Mouse (Mus musculus): ENCODE results near the gene Ubac2.
A peak's percentile ranks its signal among the peaks of the same experiment; 100 is the strongest.
"Not testable (repeated sequence)": the region's sequence is repeated elsewhere in the genome, so short reads cannot be mapped to it uniquely, and the experiment has no call there.

The Ubac2 gene

DNA sequence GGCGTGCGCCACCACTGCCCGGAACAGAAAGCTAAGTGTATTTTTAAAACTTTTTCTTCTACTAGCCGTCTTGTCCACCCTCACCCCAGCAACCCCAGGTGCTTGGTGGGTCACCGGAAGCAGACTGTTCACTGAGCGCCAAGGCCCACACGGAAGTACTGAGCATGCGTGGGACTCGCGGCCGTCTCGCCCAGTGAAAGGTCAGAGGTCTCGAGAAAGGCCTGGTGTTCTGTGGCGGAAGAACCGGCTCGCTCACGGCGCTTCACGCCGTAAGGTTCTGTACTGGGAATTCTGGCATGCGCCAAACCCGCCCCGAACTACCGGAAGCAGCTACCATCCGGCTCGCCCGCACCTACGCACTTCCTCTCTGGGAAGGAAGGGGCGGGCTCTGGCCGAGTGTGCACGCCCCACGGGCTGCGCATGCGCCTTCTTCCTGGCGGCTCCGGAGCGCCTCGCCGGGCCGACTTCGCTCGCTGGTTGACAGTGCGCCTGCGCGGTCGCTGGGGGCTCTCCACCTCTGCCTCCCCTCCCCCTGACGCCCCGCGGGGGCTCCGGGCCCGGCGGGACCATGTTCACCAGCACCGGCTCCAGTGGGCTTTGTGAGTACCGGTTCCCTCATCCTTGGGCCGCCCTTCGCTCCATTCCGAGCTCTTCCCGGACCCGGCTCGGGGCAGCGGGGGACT lies at the start of gene Ubac2:
Gene Ubac2 (plus strand): TSS at position 445 of the 683 bp plus-strand sequence.
- peak; percentile 100 for DNase-seq (ENCODE audit: low read depth, low spot score)

DNA sequence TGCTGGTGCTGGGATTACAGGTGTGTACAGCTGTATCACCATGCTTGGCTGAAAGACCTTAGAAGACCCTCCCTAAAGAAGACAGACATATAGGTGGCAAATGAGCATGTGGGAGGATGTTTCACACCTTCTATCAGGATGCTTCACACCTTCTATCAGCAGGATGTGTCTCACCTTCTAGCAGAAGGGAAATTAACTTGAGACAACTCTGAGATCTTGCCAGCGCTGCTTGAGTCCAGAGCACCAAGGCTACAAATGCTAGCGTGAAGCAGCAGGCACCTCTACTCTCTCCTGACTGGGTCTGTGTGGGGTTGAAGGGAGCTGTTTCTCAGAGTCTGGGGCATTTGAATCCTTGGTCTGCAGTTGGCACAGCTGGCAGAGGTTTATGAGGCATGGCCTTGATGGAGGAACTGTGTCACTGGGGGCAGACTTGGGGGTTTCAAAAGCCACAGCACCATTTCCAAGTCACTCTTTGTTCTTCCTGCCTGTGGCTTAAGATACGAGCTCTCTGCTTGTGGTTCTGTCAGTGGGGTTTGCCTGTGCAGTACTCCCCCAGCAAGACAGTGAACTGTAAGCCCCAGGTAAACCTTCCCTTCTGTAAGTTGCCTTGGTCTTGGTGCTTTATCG lies 48.5 kb upstream of the Ubac2 start:
- DNase-seq (ENCODE audit: low read depth, low spot score): peak; percentile 18

DNA sequence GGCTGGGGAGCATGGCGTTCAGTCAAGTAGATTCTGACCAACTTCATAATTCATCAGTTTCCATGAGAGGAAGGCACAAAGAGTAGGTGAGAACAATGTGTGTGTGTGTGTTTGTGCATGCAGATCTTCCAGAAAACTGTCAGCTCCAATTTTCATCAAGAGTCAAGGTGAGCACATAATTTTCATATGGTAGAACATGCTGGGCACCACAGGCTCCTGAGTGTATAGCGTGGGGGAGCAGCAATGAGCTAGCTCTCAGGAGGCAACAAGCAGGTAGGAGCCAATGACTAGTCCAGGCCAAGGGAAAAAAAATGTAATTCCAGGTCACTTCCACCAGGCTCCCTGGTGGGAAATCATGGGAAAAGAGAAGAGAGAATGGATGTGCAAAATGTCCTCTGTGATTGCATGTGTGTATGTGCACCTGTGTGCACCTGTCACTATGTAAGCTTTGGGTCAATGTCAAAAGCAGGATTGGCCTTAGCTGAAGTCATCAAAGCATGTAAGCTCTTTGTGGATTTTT lies 45.4 kb upstream of the Ubac2 start:
- no peak for DNase-seq (ENCODE audit: low read depth, low spot score)

DNA sequence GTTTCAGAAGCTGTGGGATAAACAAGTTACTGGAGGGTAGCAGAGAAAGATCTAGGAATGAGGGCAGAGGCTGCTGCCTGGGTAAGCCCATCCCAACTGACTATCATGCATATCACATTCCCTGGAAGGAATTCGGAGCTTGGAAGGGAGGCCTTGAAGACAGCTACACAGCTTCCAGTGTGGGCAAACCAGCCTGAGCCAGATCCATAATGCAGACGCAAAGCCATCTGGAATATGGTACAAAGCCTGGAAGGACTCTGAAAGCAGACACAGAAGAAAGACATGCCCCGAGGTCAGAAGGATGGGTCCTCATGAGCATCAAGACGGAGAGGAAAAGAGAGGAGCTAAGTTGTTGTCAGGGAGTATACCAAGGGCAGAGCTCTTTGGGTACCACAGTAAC lies 40.3 kb upstream of the Ubac2 start:
- DNase-seq (ENCODE audit: low read depth, low spot score): no peak

DNA sequence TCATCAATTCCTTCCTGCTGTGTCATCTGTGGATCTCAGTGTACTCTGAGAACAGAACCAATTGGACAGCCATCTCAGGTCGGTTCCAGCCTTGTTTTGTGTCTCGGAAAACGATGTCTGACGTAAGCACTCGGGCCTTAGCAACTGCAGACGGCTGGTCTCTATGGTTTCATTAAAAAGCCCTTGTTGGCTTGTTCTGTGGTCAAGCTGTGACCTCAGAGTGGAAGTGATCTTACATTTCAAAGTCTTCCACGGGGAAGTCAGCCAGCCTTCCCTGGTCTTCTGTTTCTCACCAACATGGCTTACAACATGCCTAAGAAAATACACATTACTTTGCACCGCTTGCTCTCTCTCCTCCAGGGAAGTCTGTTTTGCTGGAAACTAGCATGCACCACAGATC lies 38.2 kb upstream of the Ubac2 start:
- no peak for DNase-seq (ENCODE audit: low read depth, low spot score)

DNA sequence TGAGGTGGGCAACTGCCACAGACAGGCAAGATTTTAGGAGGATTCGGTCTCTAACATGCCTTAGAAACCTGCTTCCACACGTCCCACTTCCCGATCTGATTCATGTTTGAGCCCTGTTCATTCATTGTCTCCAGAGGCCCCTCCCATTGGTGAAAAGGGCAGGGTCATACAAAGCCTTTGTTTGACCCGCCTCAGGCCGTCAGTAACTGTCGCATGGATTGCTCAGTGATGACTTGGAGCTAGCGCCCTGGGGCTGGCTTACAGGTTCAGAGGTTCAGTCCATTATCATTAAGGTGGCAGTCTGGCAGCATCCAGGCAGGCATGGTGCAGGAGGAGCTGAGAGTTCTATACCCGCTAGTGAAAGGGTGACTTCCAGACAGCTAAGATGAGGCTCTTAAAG lies 33.9 kb upstream of the Ubac2 start:
- no peak for DNase-seq (ENCODE audit: low read depth, low spot score)

DNA sequence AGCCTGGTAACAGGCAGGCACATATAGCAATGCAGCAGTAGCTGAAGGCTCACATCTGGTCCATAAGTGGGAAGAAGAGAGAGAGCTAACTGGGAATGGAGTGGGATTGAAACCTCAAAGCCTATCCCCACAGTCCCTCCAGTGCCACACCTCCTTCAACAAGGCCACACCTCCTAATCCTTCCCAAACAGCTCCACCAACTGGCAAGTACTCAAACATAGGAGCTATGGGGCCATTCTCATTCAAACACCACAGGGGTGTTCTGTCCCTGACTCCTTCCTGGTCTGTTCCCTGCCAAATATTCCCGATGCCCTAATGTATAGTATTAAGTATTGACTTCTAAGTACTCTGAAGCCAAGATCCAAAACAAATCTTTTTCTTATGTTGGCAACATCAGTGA lies 27.2 kb upstream of the Ubac2 start:
- DNase-seq (ENCODE audit: low read depth, low spot score): no peak

DNA sequence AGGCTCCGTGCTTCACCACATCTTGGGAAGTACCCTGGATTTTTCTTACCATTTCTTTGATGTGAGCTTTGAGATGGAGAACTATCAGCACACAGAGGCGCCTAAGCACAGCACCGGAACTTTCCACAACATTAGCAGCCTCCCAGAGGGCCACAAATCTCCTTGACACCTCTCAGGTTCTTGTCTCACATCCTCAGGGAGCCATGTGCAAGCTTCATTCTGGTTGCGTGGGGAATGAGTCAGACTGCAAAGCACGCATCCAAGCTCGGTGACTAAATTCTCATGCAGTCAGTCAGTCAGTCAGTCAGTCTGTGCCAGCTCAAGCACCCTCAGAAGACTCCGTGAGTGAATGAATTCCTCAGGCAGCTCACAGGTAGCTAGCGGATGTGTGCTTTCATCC lies 25.9 kb upstream of the Ubac2 start:
- DNase-seq (ENCODE audit: low read depth, low spot score): no peak

DNA sequence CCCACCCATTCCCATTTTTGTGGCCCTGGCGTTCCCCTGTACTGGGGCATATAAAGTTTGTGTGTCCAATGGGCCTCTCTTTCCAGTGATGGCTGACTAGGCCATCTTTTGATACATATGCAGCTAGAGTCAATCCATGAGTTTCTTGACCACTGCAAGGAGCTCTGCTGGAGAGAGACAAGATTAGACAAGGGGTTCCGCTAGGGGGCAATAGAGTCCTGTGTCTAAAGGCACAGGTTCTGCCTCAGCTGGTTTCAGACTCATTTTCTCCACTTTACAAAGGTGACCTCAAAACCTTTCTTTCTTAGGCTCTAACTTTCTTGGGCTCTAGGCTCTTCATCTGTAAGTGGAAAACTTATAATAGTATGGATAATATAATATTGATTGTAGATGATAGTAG lies 13.3 kb upstream of the Ubac2 start:
- peak; percentile 90 for DNase-seq (ENCODE audit: low read depth, low spot score)

DNA sequence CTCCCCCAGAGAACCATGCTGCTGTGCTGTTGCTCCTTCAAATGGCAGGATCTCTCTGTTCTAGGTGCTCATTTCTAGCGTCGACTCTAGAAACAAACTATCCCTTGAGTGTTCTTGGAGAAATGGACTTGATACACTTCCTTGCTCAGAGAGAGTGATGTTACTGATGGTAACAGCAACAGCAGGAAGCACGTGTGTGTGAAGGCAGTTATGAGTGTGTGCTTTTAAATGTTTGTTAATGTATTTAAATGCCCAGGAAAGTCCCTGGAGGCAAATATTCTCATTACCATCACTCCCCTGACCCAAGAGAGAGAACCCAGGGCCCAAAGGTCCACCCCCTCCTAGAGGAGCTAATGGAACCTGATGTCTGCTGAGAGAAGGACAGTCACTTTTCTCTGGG lies 11.8 kb upstream of the Ubac2 start:
- DNase-seq (ENCODE audit: low read depth, low spot score): no peak

DNA sequence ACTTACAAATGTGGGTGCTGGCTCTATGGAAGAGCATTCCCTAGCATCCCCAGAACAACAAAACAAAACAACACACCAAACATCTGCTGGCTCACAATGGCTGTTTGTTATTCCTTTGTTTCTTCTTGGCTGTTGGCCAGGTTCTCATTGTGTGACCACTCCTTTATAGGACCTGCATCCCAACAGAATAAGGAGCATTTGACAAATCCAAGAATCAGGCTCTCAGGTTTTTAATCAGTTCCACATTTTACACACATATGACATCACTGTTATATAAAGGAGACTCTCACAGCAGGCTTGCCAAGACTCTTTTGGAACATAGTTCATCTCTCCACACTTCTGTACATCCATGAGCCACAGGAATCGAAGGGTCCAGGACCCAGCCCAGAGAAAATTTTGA lies 9.3 kb upstream of the Ubac2 start:
- DNase-seq (ENCODE audit: low read depth, low spot score): no peak

DNA sequence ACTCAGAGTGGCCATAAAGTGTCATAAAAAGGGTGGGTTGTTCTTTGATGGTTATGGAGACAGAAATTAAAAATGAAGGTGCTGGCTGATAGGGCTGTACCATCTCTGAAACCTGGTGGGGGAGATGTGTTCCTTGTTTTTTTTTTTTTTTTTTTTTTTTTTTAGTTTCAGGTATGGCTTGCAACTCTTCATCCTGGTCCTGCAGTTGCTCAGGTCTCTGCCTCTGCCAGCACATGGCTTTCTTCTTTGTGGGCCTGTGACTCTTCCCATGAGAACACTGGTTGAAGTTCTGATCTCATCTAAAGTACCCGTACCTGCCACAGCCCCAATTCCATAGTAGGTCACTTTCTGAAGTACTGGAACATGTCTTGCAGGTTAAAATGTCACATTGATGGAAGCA lies 5.7 kb upstream of the Ubac2 start:
- DNase-seq (ENCODE audit: low read depth, low spot score): no peak

DNA sequence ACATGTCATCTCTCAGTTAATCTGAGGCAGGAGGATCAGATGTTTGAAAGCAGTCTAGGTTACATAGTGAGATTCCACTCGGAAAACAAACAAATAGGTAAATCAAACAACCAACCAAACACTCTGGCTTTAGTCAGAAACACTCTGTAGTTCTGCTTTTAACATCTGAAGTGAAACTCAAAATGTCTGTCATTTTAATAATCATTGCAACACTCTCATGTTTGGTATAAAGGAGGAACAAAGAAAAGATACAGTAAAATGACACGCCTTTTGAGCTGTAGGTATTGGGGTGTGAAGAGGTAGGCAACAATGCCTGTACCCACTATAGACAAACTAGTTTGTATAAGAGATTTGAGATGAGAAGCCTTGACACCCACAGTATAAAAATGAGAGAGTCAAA lies 5.2 kb upstream of the Ubac2 start:
- no peak for DNase-seq (ENCODE audit: low read depth, low spot score)

DNA sequence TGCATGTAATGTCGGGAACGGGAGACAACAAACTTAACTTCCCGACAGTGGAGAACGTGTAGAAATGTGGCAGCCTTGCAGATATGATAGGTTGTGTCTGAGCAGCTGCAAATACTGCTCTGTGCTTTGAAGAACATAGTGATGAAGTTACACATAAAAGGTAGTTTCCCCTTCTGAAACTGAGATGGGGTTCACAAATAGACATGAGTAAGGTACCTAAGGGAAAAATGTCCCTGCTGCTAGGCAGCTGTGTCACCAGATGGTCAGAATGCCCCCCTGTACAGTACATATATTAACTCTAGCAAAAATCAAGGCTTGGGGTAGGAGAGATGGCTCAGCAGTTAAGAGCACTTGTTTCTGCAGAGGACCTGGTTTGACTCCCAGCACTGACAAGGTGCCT lies 4.8 kb upstream of the Ubac2 start:
- no peak for DNase-seq (ENCODE audit: low read depth, low spot score)

DNA sequence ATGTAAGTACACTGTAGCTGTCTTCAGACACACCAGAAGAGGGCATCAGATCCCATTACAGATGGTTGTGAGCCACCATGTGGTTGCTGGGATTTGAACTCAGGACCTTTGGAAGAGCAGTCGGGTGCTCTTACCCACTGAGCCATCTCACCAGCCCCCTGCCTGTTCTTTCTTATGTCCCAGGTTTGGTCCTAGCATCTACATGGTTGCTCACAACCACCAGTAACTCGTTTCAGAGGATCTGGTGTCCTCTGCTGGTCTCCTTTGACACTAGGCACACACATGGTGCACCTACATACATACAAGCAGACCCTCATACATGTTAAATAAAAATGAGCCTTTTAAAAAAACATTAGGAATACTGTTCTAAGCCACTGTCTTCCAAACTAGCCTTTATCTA lies 2.2 kb upstream of the Ubac2 start:
- not testable (repeated sequence) for DNase-seq (ENCODE audit: low read depth, low spot score)

DNA sequence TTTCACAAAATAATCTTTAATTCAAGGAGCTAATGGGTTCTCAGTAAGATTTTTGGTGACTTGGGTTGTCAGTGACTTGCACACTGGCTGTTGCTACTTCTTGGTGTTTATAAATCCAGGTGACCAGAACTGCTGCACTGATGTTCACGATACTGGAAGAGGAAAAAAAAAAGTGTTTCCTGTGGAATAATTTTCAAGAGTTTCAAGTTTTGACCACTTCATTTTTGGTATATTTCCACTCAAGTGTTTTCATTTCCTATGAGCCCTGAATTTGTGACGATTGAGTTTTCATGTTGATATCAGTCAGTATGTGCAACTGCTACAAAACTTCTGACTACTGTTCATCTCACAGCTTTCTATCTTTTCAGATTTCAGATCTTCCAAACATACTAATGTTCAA lies 1.6 kb upstream of the Ubac2 start:
- DNase-seq (ENCODE audit: low read depth, low spot score): no peak

DNA sequence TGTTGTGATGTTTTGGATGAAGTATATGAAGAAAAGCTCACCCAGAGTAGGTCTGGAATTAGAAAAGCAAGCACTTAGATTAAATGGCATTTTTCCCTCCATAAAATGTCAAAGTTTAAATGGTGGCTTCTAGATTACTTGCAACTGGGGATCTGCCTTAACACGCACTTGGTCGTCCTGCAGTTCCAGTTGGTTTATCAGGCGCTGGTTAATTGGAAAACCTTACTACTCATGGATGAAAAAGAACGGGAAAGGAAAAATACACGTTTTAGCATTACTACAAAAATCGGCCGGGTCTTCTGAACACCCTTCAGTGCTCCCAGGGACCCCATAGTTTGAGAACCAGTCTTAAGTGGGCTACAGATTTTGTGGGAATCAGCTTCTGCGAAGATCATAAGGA lies 780 bp upstream of the Ubac2 start:
- no peak for DNase-seq (ENCODE audit: low read depth, low spot score)

DNA sequence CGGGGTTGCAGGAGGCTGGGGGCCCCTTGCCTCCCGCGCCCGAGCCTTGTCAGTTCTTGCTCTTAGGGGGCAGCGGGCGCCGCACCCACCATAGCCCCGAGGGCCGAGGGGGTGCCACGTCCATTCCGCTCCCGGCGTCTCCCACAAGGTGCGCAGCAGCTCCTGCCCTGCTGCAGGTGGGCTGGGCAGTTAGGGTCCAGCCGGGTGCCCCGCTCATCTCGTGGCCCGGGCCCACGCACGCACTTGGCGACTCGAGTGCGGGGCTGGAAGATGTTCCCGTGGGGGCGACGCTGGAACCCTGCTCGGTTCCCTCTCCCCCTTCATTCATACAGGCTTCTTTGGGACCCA lies 413 bp downstream of the Ubac2 start:
- no peak for DNase-seq (ENCODE audit: low read depth, low spot score)

DNA sequence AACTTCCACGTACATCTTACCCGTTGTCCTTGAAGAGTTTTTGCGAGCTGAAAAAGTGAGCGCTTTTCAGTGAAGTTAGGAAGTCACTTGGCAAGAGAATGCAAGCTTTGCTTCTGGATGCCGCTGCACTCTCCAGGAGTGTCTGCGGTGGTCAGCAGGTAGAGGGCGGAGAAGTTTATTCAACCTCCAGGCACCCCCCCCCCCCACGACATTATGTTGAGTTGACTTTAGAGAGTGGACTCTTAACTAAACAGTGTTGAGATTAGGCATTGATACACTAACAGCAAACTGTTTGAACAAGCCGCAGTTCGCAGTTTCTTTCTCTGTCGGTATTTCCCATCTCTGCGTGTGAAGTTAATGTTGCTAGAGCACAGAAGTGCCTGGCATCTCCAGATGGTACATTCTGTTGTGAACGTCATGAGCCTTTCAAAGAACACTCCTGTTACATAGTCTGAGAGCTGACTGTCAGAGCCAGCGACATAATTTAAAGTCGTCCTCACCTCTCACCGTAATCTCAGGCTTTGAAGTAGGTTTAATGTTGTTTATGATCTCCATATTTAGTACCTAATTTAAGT lies 933 bp downstream of the Ubac2 start:
- peak; percentile 75 for DNase-seq (ENCODE audit: low read depth, low spot score)

DNA sequence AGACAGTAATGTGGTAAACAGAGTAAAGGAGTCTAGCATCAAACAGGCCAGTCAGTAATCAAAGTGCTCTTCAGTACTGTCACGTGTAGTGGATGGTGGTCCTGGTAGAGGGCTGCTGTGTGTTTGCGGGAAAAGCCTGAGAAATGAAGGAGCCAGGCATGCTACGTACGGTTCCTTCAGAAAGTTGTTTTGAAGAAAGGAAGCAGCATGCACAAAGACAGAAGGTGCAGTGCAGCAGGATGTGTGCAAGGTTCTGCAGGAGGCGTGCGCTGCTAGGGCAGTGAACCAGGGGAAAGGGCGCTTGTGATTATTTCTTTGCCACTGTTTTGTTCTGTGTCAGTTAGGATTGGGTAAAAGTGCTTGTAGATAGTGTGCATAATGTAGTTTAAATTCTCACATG lies 2.8 kb downstream of the Ubac2 start:
- peak; percentile 71 for DNase-seq (ENCODE audit: low read depth, low spot score)

DNA sequence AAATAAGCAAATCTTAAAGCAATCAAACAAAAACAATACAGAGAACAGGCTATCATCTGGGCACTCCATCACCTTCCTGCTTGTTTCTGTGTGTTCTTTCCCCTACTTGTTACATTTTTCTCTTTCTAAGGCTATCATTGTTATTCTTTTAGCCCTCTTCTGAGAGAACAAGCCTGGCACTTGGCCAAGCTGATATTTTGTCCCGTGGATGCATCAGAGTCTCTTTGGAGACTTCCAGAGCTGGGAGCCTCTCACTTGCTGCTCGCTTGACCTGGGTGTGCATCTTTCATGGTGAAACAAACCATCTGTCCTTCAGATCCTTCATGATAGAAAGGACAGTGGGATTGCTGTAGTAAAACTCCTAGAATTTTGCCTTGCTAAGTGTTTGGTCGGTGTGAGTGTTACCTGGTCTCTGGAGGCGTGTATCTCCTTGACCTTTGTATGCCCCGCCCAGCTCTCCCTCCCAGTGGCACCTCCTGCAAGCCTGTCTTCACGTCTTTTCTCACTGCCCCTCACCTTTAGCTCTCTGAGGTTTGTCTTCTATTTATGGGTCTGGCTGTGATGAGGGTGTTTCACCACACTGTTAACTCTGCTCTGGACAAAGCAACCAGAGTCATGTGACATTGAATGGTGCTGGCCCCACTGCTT lies 5.9 kb downstream of the Ubac2 start:
- no peak for DNase-seq (ENCODE audit: low read depth, low spot score)

DNA sequence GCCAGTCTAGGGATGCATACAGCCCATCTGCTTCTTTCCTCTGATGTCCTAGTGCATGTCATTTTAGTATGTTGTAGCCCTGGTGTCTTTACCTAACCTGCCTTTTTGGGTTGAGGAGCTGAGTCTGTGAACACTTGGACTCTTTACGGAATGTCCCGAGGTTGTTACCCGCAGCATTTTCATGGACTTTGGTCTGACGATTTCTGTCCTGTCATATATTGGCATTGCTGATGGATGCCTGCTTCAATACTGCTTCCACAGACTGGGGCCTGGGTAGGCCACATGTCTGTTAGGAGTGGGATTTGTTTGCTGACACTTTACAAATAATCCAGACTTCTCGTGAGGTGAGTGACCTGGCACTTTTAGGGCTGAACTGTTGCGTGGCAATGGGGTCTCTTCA lies 15.3 kb downstream of the Ubac2 start:
- no peak for DNase-seq (ENCODE audit: low read depth, low spot score)
